Mouse (Mus musculus): ENCODE results near the gene Hist1h2bf.
"Not testable (repeated sequence)": the region's sequence is repeated elsewhere in the genome, so short reads cannot be mapped to it uniquely, and the experiment has no call there.

Hist1h2bf gene

GRCm38 (mm10) chr13:23573898-23574524, at the start of gene Hist1h2bf, which contains the start of gene Hist1h2ad:
Gene Hist1h2bf, minus strand, starts transcription at chr13:23574196.
Gene Hist1h2ad, plus strand, starts transcription at chr13:23574381.
- DNase-seq (ENCODE audit: low spot score in 2 of 2), result peak; percentile 91 to 96

GRCm38 (mm10) chr13:23622861-23623450, 49.0 kb upstream of the Hist1h2bf start:
- no peak for DNase-seq (ENCODE audit: low spot score in 2 of 2)

- DNase-seq (ENCODE audit: low spot score in 2 of 2), result peak; percentile 78 to 81
Measured at GRCm38 (mm10) chr13:23622175-23622671, 48.2 kb upstream of the Hist1h2bf start, which contains the start of gene Hist1h1e. Gene Hist1h1e, minus strand, starts transcription at chr13:23622558.

GRCm38 (mm10) chr13:23621532-23622174, 47.7 kb upstream of the Hist1h2bf start:
- DNase-seq (ENCODE audit: low spot score in 2 of 2), result peak; percentile 50 to 60

- DNase-seq (ENCODE audit: low spot score in 2 of 2), result peak; percentile 61 to 64
Measured at GRCm38 (mm10) chr13:23620733-23621531, 46.9 kb upstream of the Hist1h2bf start, which contains the start of gene Hist1h2be. Gene Hist1h2be, minus strand, starts transcription at chr13:23621124.

GRCm38 (mm10) chr13:23620056-23620732, 46.2 kb upstream of the Hist1h2bf start:
- no peak for DNase-seq (ENCODE audit: low spot score in 2 of 2)

- no peak for DNase-seq (ENCODE audit: low spot score in 2 of 2)
Measured at GRCm38 (mm10) chr13:23611638-23612037, 37.6 kb upstream of the Hist1h2bf start.

GRCm38 (mm10) chr13:23610393-23610792, 36.4 kb upstream of the Hist1h2bf start:
- no peak for DNase-seq (ENCODE audit: low spot score in 2 of 2)

- DNase-seq (ENCODE audit: low spot score in 2 of 2), result no peak
Measured at GRCm38 (mm10) chr13:23609844-23610243, 35.8 kb upstream of the Hist1h2bf start.

- no peak for DNase-seq (ENCODE audit: low spot score in 2 of 2)
Measured at GRCm38 (mm10) chr13:23609209-23609608, 35.2 kb upstream of the Hist1h2bf start.

- DNase-seq (ENCODE audit: low spot score in 2 of 2), result no peak
Measured at GRCm38 (mm10) chr13:23605052-23605451, 31.1 kb upstream of the Hist1h2bf start.

GRCm38 (mm10) chr13:23604452-23604851, 30.5 kb upstream of the Hist1h2bf start:
- no peak for DNase-seq (ENCODE audit: low spot score in 2 of 2)

GRCm38 (mm10) chr13:23603182-23603699, 29.2 kb upstream of the Hist1h2bf start:
- DNase-seq (ENCODE audit: low spot score in 2 of 2), result no peak

GRCm38 (mm10) chr13:23597957-23598356, 24.0 kb upstream of the Hist1h2bf start:
- DNase-seq (ENCODE audit: low spot score in 2 of 2), result peak in 1 of 2 experiments; percentile 63

GRCm38 (mm10) chr13:23595622-23596372, 21.8 kb upstream of the Hist1h2bf start:
- DNase-seq (ENCODE audit: low spot score in 2 of 2), result no peak

- DNase-seq (ENCODE audit: low spot score in 2 of 2), result no peak
Measured at GRCm38 (mm10) chr13:23595185-23595584, 21.2 kb upstream of the Hist1h2bf start.

GRCm38 (mm10) chr13:23593051-23593770, 19.2 kb upstream of the Hist1h2bf start:
- no peak for DNase-seq (ENCODE audit: low spot score in 2 of 2)

- DNase-seq (ENCODE audit: low spot score in 2 of 2), result no peak
Measured at GRCm38 (mm10) chr13:23592614-23593013, 18.6 kb upstream of the Hist1h2bf start.

GRCm38 (mm10) chr13:23591886-23592285, 17.9 kb upstream of the Hist1h2bf start:
- DNase-seq (ENCODE audit: low spot score in 2 of 2), result not testable (repeated sequence)

All from frontal cortex, postnatal 14 days (tissue).